Mouse (Mus musculus) ES-E14 (cell line): ENCODE data around the gene Tnfaip1. TPM values are rescaled to one million over a fixed set of nuclear protein-coding genes. Genes with fewer than 3 reads are reported as not detected.

Experiments
- DNase-seq: peaks from one replicate; pipeline ENCODE4 v3.0.0-alpha.2; 2013; ENCODE audit warnings: low read depth, low spot score
- H3K27ac ChIP-seq: 2 replicates; pipeline ENCODE4 v1.5.1; 2012; ENCODE audit warnings: low read depth, mild to moderate bottlenecking, low read length, moderate library complexity, mixed read lengths; ENCODE audit not compliant: poor library complexity, insufficient read depth, severe bottlenecking
- H3K36me3 ChIP-seq: 2 replicates; pipeline ENCODE4 v1.6.1; 2012; ENCODE audit warnings: mild to moderate bottlenecking, low read length, moderate library complexity, mixed read lengths; ENCODE audit not compliant: control insufficient read depth, poor library complexity, insufficient read depth, severe bottlenecking
- H3K4me1 ChIP-seq, 2 experiments: fragments of 150-350 bp in 1 of 2; sonication (generic) in 1 of 2; 2 replicates each; pipeline ENCODE4 v1.6.1; 2012; ENCODE audit warnings: low read length in 2 of 2, mild to moderate bottlenecking in 1 of 2, mixed read lengths in 1 of 2; ENCODE audit not compliant: control insufficient read depth in 2 of 2, insufficient read depth in 2 of 2, poor library complexity in 1 of 2
- H3K4me3 ChIP-seq, 2 experiments: fragments of 150-350 bp in 1 of 2; sonication (generic) in 1 of 2; 2 replicates each; pipeline ENCODE4 v1.5.1; 2012; ENCODE audit warnings: low read length in 2 of 2, low read depth in 1 of 2, mild to moderate bottlenecking in 1 of 2, mixed read lengths in 1 of 2; ENCODE audit not compliant: insufficient read depth in 1 of 2, poor library complexity in 1 of 2, severe bottlenecking in 1 of 2
- H3K9ac ChIP-seq: 2 replicates; pipeline ENCODE4 v1.6.1; 2012; ENCODE audit warnings: low read depth, mild to moderate bottlenecking, low read length, mixed read lengths; ENCODE audit not compliant: poor library complexity, insufficient read depth, severe bottlenecking
- H3K9me3 ChIP-seq: fragments of 150-350 bp; sonication (generic); 2 replicates; pipeline ENCODE4 v1.6.1; 2012; ENCODE audit warnings: low read depth, mild to moderate bottlenecking, low read length; ENCODE audit not compliant: control insufficient read depth, insufficient read depth
- CHD2 ChIP-seq: IDR thresholded peaks from 2 replicates; pipeline ENCODE4 v1.6.1; 2014; ENCODE audit warnings: mild to moderate bottlenecking, low read depth, low read length, inconsistent platforms
- HCFC1 ChIP-seq: IDR thresholded peaks from 2 replicates; pipeline ENCODE4 v1.6.1; 2012; ENCODE audit warnings: low read length, inconsistent platforms, borderline replicate concordance; ENCODE audit not compliant: insufficient read depth
- MAFK ChIP-seq: IDR thresholded peaks from 2 replicates; pipeline ENCODE4 v1.6.1; 2014; ENCODE audit warnings: mild to moderate bottlenecking, low read depth, low read length, inconsistent platforms; ENCODE audit not compliant: insufficient read depth
- ZC3H11A ChIP-seq: IDR thresholded peaks from 2 replicates; pipeline ENCODE4 v1.6.1; 2012; ENCODE audit warnings: low read depth, mild to moderate bottlenecking, inconsistent platforms, low read length, borderline replicate concordance
- ZNF384 ChIP-seq: IDR thresholded peaks from 2 replicates; pipeline ENCODE4 v1.6.1; 2012; ENCODE audit warnings: low read depth, low read length, inconsistent platforms
- in situ Hi-C, 2 experiments: fragments of 600-800 bp; cut with MboI; formaldehyde crosslinking; loops; one replicate each; pipeline ENCODE4 v1.15.1; 2025; ENCODE audit warnings: low sequenced_read_pairs in 2 of 2, inconsistent platforms in 1 of 2; ENCODE audit not compliant: unreplicated experiment in 2 of 2
- total RNA-seq: library from RNA; depleted of rRNA; stranded (reverse); fragments of 300-350 nt; gene quantifications from 2 replicates; pipeline ENCODE4 v1.2.3, GENCODE M21; 2012

Tnfaip1 gene
- total RNA-seq, 1 experiment: 28.3 TPM

GRCm38 (mm10) chr11:78500623-78501202 is 35.4 kb downstream of the Tnfaip1 start:
- H3K27ac ChIP-seq: no peak overlapping the region
- no peak overlapping the region for H3K9ac ChIP-seq

GRCm38 (mm10) chr11:78499543-78499942 is 36.6 kb downstream of the Tnfaip1 start:
- in situ Hi-C loops: no loop called here
- Histone ChIP-seq H3K36me3 (no peaks in the 10 kb centered on the region), H3K27ac (no peak overlapping the region), H3K4me1 (peaks cover 0 to 2% of the 10 kb centered on the region in 2 experiments; a peak in 1 of 4 replicates), H3K9me3 (no peaks in the 10 kb centered on the region), H3K4me3 (no peak overlapping the region), H3K9ac (no peak overlapping the region)
- TF ChIP-seq MAFK (no peak), ZNF384 (no peak), ZC3H11A (no peak), HCFC1 (no peak)
- no peak for DNase-seq

More at GRCm38 (mm10) chr11:78500623-78501202, 35.4 kb downstream of the Tnfaip1 start:
- H3K9me3 ChIP-seq: no peaks in the 10 kb centered on the region
- H3K36me3 ChIP-seq: peaks cover 3% of the 10 kb centered on the region; the same call in 1 of the 2 replicates
- in situ Hi-C loops: no loop called here
- TF ChIP-seq ZC3H11A (no peak), ZNF384 (no peak), HCFC1 (no peak), MAFK (no peak), CHD2 (no peak)
- H3K4me1 ChIP-seq: peaks cover 0 to 2% of the 10 kb centered on the region in 2 experiments; a peak in 1 of 4 replicates
- DNase-seq: no peak
- H3K4me3 ChIP-seq: no peak overlapping the region

GRCm38 (mm10) chr11:78499004-78499403 is 37.1 kb downstream of the Tnfaip1 start, which contains the start of gene Vtn:
Gene Vtn (plus strand): TSS chr11:78499091.
- in situ Hi-C loops: no loop called here
- no peak within 1 kb of the TSS for H3K27ac ChIP-seq
- peak within 1 kb of the TSS; percentile 38; the same call in 1 of the 2 replicates for H3K9ac ChIP-seq
- H3K4me1 ChIP-seq: peaks cover 0 to 2% of the 10 kb centered on the region in 2 experiments; a peak in 1 of 4 replicates
- DNase-seq: no peak
- H3K36me3 ChIP-seq: no peaks in the 10 kb centered on the region
- peak within 1 kb of the TSS; percentile 20 to 77; a peak in 3 of 4 replicates for H3K4me3 ChIP-seq
- TF ChIP-seq HCFC1 (no peak), ZNF384 (no peak)
- no peaks in the 10 kb centered on the region for H3K9me3 ChIP-seq

GRCm38 (mm10) chr11:78497544-78498522 is 38.3 kb downstream of the Tnfaip1 start, which contains the start of gene Sarm1:
Gene Sarm1 (minus strand): TSS chr11:78497754.
- peak; percentile 92 for TF ChIP-seq ZNF384
- TF ChIP-seq MAFK: no peak
- peak; percentile 49; the same call in 1 of the 2 replicates for TF ChIP-seq HCFC1
- H3K27ac ChIP-seq: no peak within 1 kb of the TSS
- peak within 1 kb of the TSS; percentile 38; the same call in 1 of the 2 replicates for H3K9ac ChIP-seq

More at GRCm38 (mm10) chr11:78497544-78498522, 38.3 kb downstream of the Tnfaip1 start, which contains the start of gene Sarm1:
- Histone ChIP-seq H3K4me1 (peaks cover 0 to 2% of the 10 kb centered on the region in 2 experiments; a peak in 1 of 4 replicates), H3K9me3 (no peaks in the 10 kb centered on the region), H3K4me3 (peak within 1 kb of the TSS; percentile 59 to 77), H3K36me3 (no peaks in the 10 kb centered on the region)
- peak; percentile 98 for DNase-seq
- in situ Hi-C loops: no loop called here
